Mouse (Mus musculus): ENCODE data around the gene Ptgds.

DNA sequence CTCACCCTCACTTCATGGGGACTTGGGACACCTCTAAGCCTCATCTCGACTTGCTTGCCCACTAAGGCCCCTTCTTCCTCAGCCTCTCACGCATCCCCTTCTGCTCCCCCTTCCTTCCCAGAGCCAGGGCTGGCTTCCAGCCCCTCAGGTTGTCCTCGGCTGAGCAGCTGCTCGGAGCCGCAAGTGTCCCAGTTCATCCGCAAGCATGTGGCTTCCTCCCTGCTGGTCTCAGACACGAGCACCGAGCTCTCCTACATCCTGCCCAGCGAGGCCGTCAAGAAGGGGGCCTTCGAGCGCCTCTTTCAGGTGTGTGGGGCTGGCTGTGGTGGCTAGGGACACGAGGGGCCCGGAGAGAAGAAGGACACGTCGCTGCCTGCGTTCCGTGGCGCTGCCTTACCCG lies 28.8 kb downstream of the Ptgds start:
- TF ChIP-seq CTCF (IDR thresholded peaks at IDR 0.05) (no peak), EP300 (IDR thresholded peaks at IDR 0.05) (no peak)

Measured in lung, postnatal 0 days (tissue).